Mouse (Mus musculus) cerebellum, adult 2 months (tissue): Measurements from ENCODE around the gene Lman1l.

ENCODE experiments used
- CTCF ChIP-seq: fragments of 200-500 bp; IDR thresholded peaks from 2 replicates; pipeline ENCODE4 v1.5.1; 2011; ENCODE audit warnings: low read depth, mild to moderate bottlenecking, control low read depth, low read length, moderate library complexity, borderline replicate concordance; ENCODE audit not compliant: insufficient read depth
- POLR2A ChIP-seq: fragments of 200-500 bp; IDR thresholded peaks from 2 replicates; pipeline ENCODE4 v1.6.1; 2011; ENCODE audit warnings: low read length, control low read depth, borderline replicate concordance; ENCODE audit not compliant: insufficient read depth

GRCm38 (mm10) chr9:57668277-57668676 is 47.7 kb upstream of the Lman1l start:
- TF ChIP-seq CTCF = no peak
- no peak for TF ChIP-seq POLR2A
